Mouse (Mus musculus) olfactory bulb, adult 2 months (tissue): ENCODE measurements around the gene Nos1ap.

ENCODE experiments used
- CTCF ChIP-seq: fragments of 200-500 bp; IDR thresholded peaks from 2 replicates; pipeline ENCODE4 v1.5.1; 2012; ENCODE audit warnings: low read depth, mild to moderate bottlenecking, low read length, moderate library complexity; ENCODE audit not compliant: insufficient read depth
- POLR2A ChIP-seq: fragments of 200-500 bp; IDR thresholded peaks from 2 replicates; pipeline ENCODE4 v1.6.1; 2012; ENCODE audit warnings: mild to moderate bottlenecking, low read depth, low read length, moderate library complexity; ENCODE audit not compliant: insufficient read depth

- TF ChIP-seq CTCF = no peak
- no peak for TF ChIP-seq POLR2A
Measured at GRCm38 (mm10) chr1:170512429-170513097, 77.1 kb downstream of the Nos1ap start.
